Mouse (Mus musculus): ENCODE results near the gene Rph3al. TPM values are rescaled to one million over a fixed set of nuclear protein-coding genes. Genes with fewer than 3 reads are reported as not detected.

The Rph3al gene
- total and polyA plus RNA-seq, 3 experiments = not detected

DNA sequence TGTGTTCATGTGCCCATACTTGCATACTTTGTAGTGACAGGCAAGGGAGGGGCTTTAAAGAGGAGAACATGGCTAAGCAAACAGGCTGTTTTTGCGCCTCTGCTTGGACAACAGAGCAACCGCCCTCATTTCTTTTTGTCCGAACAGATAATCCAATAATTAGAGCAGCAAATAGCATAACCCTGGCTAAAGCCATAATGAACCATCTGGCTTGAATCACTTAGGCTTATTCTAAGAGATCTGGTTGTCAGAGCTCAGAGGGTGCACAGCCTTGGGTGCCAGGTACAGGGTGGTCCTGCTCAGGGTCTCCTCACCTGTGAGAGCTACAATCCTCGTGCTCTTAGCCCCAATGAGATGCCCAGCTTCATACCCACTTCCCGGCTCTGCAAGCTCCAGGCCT is 144.9 kb downstream of the Rph3al start:
- H3K27me3 ChIP-seq (ENCODE audit: insufficient read depth, low read length) = peaks cover 12% of the 10 kb centered on the region
- no peak for ATAC-seq (ENCODE audit: extremely low read depth, insufficient number of reproducible peaks, low FRiP score, poor library complexity, severe bottlenecking)

DNA sequence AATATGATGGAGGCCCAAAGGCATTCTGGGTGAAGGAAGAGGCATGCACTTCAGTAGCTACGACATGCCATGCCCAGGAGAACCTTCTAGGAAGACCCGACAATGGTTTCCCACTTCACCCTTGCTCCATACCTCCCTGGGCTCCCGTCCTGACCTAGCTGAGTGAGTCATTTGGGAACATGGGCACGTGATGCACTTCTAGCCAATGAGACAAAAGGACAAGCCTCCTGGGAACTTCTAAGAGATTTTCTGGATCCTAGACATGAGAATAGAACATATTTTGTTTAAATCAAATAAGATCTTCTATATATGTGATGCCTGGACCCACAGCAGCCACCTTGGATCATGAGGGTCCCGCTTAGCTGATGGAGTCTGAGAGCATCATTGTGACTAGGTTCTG is 145.7 kb downstream of the Rph3al start:
- peaks cover 12% of the 10 kb centered on the region for H3K27me3 ChIP-seq (ENCODE audit: insufficient read depth, low read length)
- ATAC-seq (ENCODE audit: extremely low read depth, insufficient number of reproducible peaks, low FRiP score, poor library complexity, severe bottlenecking) = no peak
- H3K36me3 ChIP-seq (replicated peaks) = no peaks in the 10 kb centered on the region
- no peak for DNase-seq (ENCODE audit: low spot score)
- TF ChIP-seq GATA2 (IDR thresholded peaks at IDR 0.05; ENCODE audit: borderline replicate concordance, low read depth, low read length) = no peak
- TF ChIP-seq CTCF (IDR thresholded peaks at IDR 0.05; ENCODE audit: low read depth, low read length) = no peak
- TF ChIP-seq GATA1 (IDR thresholded peaks at IDR 0.05; ENCODE audit: borderline replicate concordance, low read length) = no peak
- TF ChIP-seq POLR2AphosphoS5 (IDR thresholded peaks at IDR 0.05; ENCODE audit: insufficient replicate concordance, low read depth, low read length) = no peak
- TF ChIP-seq TAL1 (conservative IDR thresholded peaks at IDR 0.05; ENCODE audit: low read depth, low read length) = no peak
- H3K9me3 ChIP-seq (replicated peaks) = peaks cover 10% of the 10 kb centered on the region
- H3K4me3 ChIP-seq (ENCODE audit: low read depth, low read length) = no peak overlapping the region
- H3K4me1 ChIP-seq (ENCODE audit: insufficient read depth, low read depth, low read length) = no peaks in the 10 kb centered on the region

More for the DNA sequence above, 144.9 kb downstream of the Rph3al start:
- no peaks in the 10 kb centered on the region for H3K36me3 ChIP-seq (replicated peaks)
- H3K4me3 ChIP-seq (ENCODE audit: low read depth, low read length) = no peak overlapping the region
- H3K4me1 ChIP-seq (ENCODE audit: insufficient read depth, low read depth, low read length) = no peaks in the 10 kb centered on the region
- TF ChIP-seq GATA2 (IDR thresholded peaks at IDR 0.05; ENCODE audit: borderline replicate concordance, low read depth, low read length) (no peak), POLR2AphosphoS5 (IDR thresholded peaks at IDR 0.05; ENCODE audit: insufficient replicate concordance, low read depth, low read length) (no peak), GATA1 (IDR thresholded peaks at IDR 0.05; ENCODE audit: borderline replicate concordance, low read length) (no peak), CTCF (IDR thresholded peaks at IDR 0.05; ENCODE audit: low read depth, low read length) (no peak), TAL1 (conservative IDR thresholded peaks at IDR 0.05; ENCODE audit: low read depth, low read length) (no peak)
- H3K9me3 ChIP-seq (replicated peaks) = peaks cover 10% of the 10 kb centered on the region
- DNase-seq (ENCODE audit: low spot score) = no peak

DNA sequence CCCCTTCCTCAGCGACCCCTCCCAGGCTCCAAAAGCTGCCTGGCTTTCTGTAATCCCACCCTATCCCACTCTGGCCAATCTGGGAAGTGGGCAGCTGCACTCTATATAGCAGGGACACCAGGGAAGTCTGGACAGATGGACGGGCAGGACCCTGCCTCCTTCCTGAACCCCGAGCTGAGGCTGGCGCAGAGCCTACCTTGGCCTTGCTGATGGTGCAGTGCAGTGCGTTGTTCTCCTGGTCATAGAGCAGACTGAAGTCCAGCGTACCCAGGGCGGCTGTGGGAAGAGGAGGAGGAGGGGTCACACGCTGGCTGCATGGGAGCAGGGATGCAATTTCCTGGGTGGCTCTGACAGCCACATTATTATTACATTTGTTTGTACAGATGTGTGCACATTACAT is 152.3 kb downstream of the Rph3al start:
- Histone ChIP-seq H3K4me3 (ENCODE audit: low read depth, low read length) (no peak overlapping the region), H3K36me3 (replicated peaks) (no peaks in the 10 kb centered on the region), H3K9me3 (replicated peaks) (no peaks in the 10 kb centered on the region), H3K4me1 (ENCODE audit: insufficient read depth, low read depth, low read length) (no peaks in the 10 kb centered on the region), H3K27me3 (ENCODE audit: insufficient read depth, low read length) (peaks cover 27% of the 10 kb centered on the region)
- no peak for DNase-seq (ENCODE audit: low spot score)
- TF ChIP-seq POLR2AphosphoS5 (IDR thresholded peaks at IDR 0.05; ENCODE audit: insufficient replicate concordance, low read depth, low read length) (no peak), CTCF (IDR thresholded peaks at IDR 0.05; ENCODE audit: low read depth, low read length) (no peak), GATA2 (IDR thresholded peaks at IDR 0.05; ENCODE audit: borderline replicate concordance, low read depth, low read length) (no peak), TAL1 (conservative IDR thresholded peaks at IDR 0.05; ENCODE audit: low read depth, low read length) (no peak), GATA1 (IDR thresholded peaks at IDR 0.05; ENCODE audit: borderline replicate concordance, low read length) (no peak)
- no peak for ATAC-seq (ENCODE audit: extremely low read depth, insufficient number of reproducible peaks, low FRiP score, poor library complexity, severe bottlenecking)

DNA sequence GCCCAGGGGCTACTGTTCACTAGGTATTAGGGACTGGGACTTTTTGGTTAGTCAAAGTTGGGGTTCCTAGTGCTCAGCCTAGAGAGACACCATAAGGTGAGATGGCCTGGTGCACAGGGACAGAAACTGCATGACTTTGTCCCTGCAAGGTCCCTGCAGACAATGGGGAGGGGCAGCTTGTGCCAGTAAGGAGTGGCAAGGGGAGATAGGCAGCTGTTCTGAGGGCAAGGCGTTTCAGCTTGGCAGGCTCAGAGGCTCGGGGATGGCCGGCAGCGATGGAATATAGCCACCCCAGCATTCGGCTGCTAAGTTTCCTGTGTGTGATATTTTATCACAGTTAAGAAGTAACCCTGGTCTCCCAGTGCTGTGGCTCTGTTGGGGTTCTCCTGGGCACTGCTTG is 154.4 kb downstream of the Rph3al start:
- DNase-seq (ENCODE audit: low spot score) (no peak), ATAC-seq (ENCODE audit: extremely low read depth, insufficient number of reproducible peaks, low FRiP score, poor library complexity, severe bottlenecking) (no peak)
- Histone ChIP-seq H3K9me3 (replicated peaks) (no peaks in the 10 kb centered on the region), H3K36me3 (replicated peaks) (no peaks in the 10 kb centered on the region), H3K4me1 (ENCODE audit: insufficient read depth, low read depth, low read length) (no peaks in the 10 kb centered on the region), H3K4me3 (ENCODE audit: low read depth, low read length) (no peak overlapping the region), H3K27me3 (ENCODE audit: insufficient read depth, low read length) (peaks cover 28% of the 10 kb centered on the region)
- TF ChIP-seq CTCF (IDR thresholded peaks at IDR 0.05; ENCODE audit: low read depth, low read length) (no peak), TAL1 (conservative IDR thresholded peaks at IDR 0.05; ENCODE audit: low read depth, low read length) (no peak), GATA2 (IDR thresholded peaks at IDR 0.05; ENCODE audit: borderline replicate concordance, low read depth, low read length) (no peak), POLR2AphosphoS5 (IDR thresholded peaks at IDR 0.05; ENCODE audit: insufficient replicate concordance, low read depth, low read length) (no peak), GATA1 (IDR thresholded peaks at IDR 0.05; ENCODE audit: borderline replicate concordance, low read length) (no peak)

DNA sequence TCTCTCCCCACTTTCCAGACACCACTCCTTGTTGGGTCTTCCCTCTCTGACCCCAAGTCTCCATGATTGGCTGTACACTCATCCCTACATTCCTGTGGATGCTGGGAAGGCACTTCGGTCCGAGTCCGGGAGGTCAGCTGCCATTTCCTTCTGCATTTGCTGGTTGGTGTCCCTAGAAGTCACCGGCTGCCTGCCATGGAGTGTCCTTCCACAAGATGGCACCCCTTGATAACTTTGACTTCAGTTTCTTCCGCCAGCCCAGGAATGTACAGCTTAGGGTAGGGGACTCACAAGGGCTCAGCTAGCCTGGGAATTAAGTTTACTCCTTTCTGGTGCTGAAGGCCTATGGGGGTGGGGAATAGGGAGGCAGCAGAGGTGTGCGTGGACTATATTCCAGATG is 156.3 kb downstream of the Rph3al start:
- DNase-seq (ENCODE audit: low spot score) (no peak), ATAC-seq (ENCODE audit: extremely low read depth, insufficient number of reproducible peaks, low FRiP score, poor library complexity, severe bottlenecking) (no peak)
- Histone ChIP-seq H3K27me3 (ENCODE audit: insufficient read depth, low read length) (peaks cover 33% of the 10 kb centered on the region), H3K4me1 (ENCODE audit: insufficient read depth, low read depth, low read length) (no peaks in the 10 kb centered on the region), H3K36me3 (replicated peaks) (no peaks in the 10 kb centered on the region), H3K4me3 (ENCODE audit: low read depth, low read length) (no peak overlapping the region), H3K9me3 (replicated peaks) (no peaks in the 10 kb centered on the region)
- no peak for TF ChIP-seq GATA2 (IDR thresholded peaks at IDR 0.05; ENCODE audit: borderline replicate concordance, low read depth, low read length)
- TF ChIP-seq CTCF (IDR thresholded peaks at IDR 0.05; ENCODE audit: low read depth, low read length) = 0 out of 2 replicates have a peak, but pooled peaks have one; percentile 3

Other genes starting within 250 kb of the Rph3al start
- 1,033 and 1,159 TPM in 2 replicates for gene Ywhae, start 205.6 kb downstream of the Rph3al start, total RNA-seq (2014; fragmentation: Nextera tagmentation)
- 118 and 219 TPM in 2 replicates for gene Ywhae, start 205.6 kb downstream of the Rph3al start, total RNA-seq (2017)
- gene Ywhae, start 205.6 kb downstream of the Rph3al start, polyA plus RNA-seq (2012) = 489 and 577 TPM in 2 replicates
- gene Doc2b, start 142.4 kb downstream of the Rph3al start, total RNA-seq (2014; fragmentation: Nextera tagmentation) = not detected in 2 replicates
- 0.06 TPM in 1 of 2 replicates, not detected in the other for gene Doc2b, start 142.4 kb downstream of the Rph3al start, total RNA-seq (2017)
- not detected in 2 replicates for gene Doc2b, start 142.4 kb downstream of the Rph3al start, polyA plus RNA-seq (2012)
- not detected in 2 replicates for gene 1700016K19Rik, start 61.5 kb upstream of the Rph3al start, total RNA-seq (2014; fragmentation: Nextera tagmentation)
- gene 1700016K19Rik, start 61.5 kb upstream of the Rph3al start, total RNA-seq (2017) = 0.16 TPM in 1 of 2 replicates, not detected in the other
- gene 1700016K19Rik, start 61.5 kb upstream of the Rph3al start, polyA plus RNA-seq (2012) = not detected in 2 replicates
- gene Rflnb, start 89.4 kb upstream of the Rph3al start, total RNA-seq (2014; fragmentation: Nextera tagmentation) = not detected in 2 replicates
- gene Rflnb, start 89.4 kb upstream of the Rph3al start, total RNA-seq (2017) = 0.05 and 0.06 TPM in 2 replicates
- 0.08 and 0.10 TPM in 2 replicates for gene Rflnb, start 89.4 kb upstream of the Rph3al start, polyA plus RNA-seq (2012)
- gene Vps53, start 241.2 kb upstream of the Rph3al start, total RNA-seq (2014; fragmentation: Nextera tagmentation) = 27.3 and 35.5 TPM in 2 replicates
- gene Vps53, start 241.2 kb upstream of the Rph3al start, total RNA-seq (2017) = 31.1 and 39.3 TPM in 2 replicates
- 26.1 and 26.4 TPM in 2 replicates for gene Vps53, start 241.2 kb upstream of the Rph3al start, polyA plus RNA-seq (2012)
- 23.5 and 39.0 TPM in 2 replicates for gene Fam57a, start 241.2 kb upstream of the Rph3al start, total RNA-seq (2014; fragmentation: Nextera tagmentation)
- 11.8 and 12.0 TPM in 2 replicates for gene Fam57a, start 241.2 kb upstream of the Rph3al start, total RNA-seq (2017)
- gene Fam57a, start 241.2 kb upstream of the Rph3al start, polyA plus RNA-seq (2012) = 3.2 and 3.3 TPM in 2 replicates